Mouse (Mus musculus): ENCODE data around the gene Kcnh7. TPM values are rescaled to one million over a fixed set of nuclear protein-coding genes. Genes with fewer than 3 reads are reported as not detected.

Gene Kcnh7
- polyA plus RNA-seq, 1 experiment from 2014 or later: 10.1 TPM

- H3K36me3 ChIP-seq: no peaks in the 10 kb centered on the region
- no peak for ATAC-seq (ENCODE audit: low FRiP score)
- H3K9me3 ChIP-seq: no peaks in the 10 kb centered on the region
- H3K27ac ChIP-seq: no peak overlapping the region
- no peaks in the 10 kb centered on the region for H3K4me1 ChIP-seq (replicated peaks)
- no peak overlapping the region for H3K4me2 ChIP-seq
- no peaks in the 10 kb centered on the region for H3K27me3 ChIP-seq
- H3K9ac ChIP-seq: no peak overlapping the region
- no peak overlapping the region for H3K4me3 ChIP-seq
- WGBS: 87% methylated on average over 2 of the region's 2 CpGs
These were observed 93.6 kb downstream of the Kcnh7 start for GRCm38 (mm10) chr2:63090447-63090846.

- H3K9ac ChIP-seq: no peak overlapping the region
- H3K4me1 ChIP-seq (replicated peaks): no peaks in the 10 kb centered on the region
- H3K27ac ChIP-seq: no peak overlapping the region
- H3K36me3 ChIP-seq: no peaks in the 10 kb centered on the region
- ATAC-seq (ENCODE audit: low FRiP score): no peak
- H3K4me3 ChIP-seq: no peak overlapping the region
- 90% methylated on average over 2 of the region's 2 CpGs for WGBS
- no peaks in the 10 kb centered on the region for H3K27me3 ChIP-seq
- no peaks in the 10 kb centered on the region for H3K9me3 ChIP-seq
- H3K4me2 ChIP-seq: no peak overlapping the region
These were observed 125.7 kb downstream of the Kcnh7 start for GRCm38 (mm10) chr2:63058386-63058785.

DNA sequence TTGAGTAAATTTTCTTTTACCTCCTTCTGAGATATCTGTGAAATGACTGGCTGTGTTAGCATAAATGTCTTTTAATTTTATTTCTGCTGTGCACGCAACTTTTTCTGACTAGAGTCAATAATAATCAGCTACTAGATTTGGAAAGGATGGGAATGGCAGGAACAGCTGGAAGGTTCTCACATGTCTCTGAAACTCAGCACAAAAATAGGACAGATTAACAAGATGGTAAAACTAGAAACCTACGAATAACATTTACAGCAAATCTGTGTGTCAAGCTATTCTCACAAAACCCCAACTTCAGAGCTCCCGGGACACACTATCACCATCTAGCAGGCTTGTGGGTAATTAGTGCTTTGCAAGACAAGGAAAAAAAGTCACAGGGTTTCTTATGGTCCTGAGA is 134.2 kb downstream of the Kcnh7 start:
- Histone ChIP-seq H3K4me3 (no peak overlapping the region), H3K27me3 (no peaks in the 10 kb centered on the region), H3K9ac (no peak overlapping the region), H3K27ac (no peak overlapping the region), H3K4me2 (no peak overlapping the region), H3K36me3 (no peaks in the 10 kb centered on the region), H3K4me1 (replicated peaks) (no peaks in the 10 kb centered on the region), H3K9me3 (no peaks in the 10 kb centered on the region)
- ATAC-seq (ENCODE audit: low FRiP score): no peak
- WGBS: 87% methylated on average over 3 of the region's 3 CpGs

- 93% methylated on average over 3 of the region's 3 CpGs for WGBS
- no peak for ATAC-seq (ENCODE audit: low FRiP score)
- H3K9ac ChIP-seq: no peak overlapping the region
These were observed 144.4 kb downstream of the Kcnh7 start for GRCm38 (mm10) chr2:63039718-63040117.

GRCm38 (mm10) chr2:63014909-63015308 is 169.2 kb downstream of the Kcnh7 start:
- H3K27ac ChIP-seq: no peak overlapping the region
- H3K9ac ChIP-seq: no peak overlapping the region
- H3K4me1 ChIP-seq (replicated peaks): no peaks in the 10 kb centered on the region
- no peaks in the 10 kb centered on the region for H3K27me3 ChIP-seq
- no peak overlapping the region for H3K4me3 ChIP-seq
- ATAC-seq (ENCODE audit: low FRiP score): no peak
- no peaks in the 10 kb centered on the region for H3K36me3 ChIP-seq
- no peaks in the 10 kb centered on the region for H3K9me3 ChIP-seq
- H3K4me2 ChIP-seq: no peak overlapping the region

More at GRCm38 (mm10) chr2:63039718-63040117, 144.4 kb downstream of the Kcnh7 start:
- Histone ChIP-seq H3K4me1 (replicated peaks) (no peaks in the 10 kb centered on the region), H3K36me3 (no peaks in the 10 kb centered on the region), H3K9me3 (no peaks in the 10 kb centered on the region), H3K27me3 (no peaks in the 10 kb centered on the region), H3K4me3 (no peak overlapping the region), H3K4me2 (no peak overlapping the region), H3K27ac (no peak overlapping the region)

- Histone ChIP-seq H3K4me3 (no peak overlapping the region), H3K27me3 (no peaks in the 10 kb centered on the region), H3K9ac (no peak overlapping the region), H3K4me2 (no peak overlapping the region), H3K9me3 (no peaks in the 10 kb centered on the region), H3K36me3 (no peaks in the 10 kb centered on the region), H3K4me1 (replicated peaks) (no peaks in the 10 kb centered on the region), H3K27ac (no peak overlapping the region)
- no peak for ATAC-seq (ENCODE audit: low FRiP score)
- WGBS: 93% methylated on average over 4 of the region's 4 CpGs
These were observed 174.9 kb downstream of the Kcnh7 start for GRCm38 (mm10) chr2:63009141-63009540.

DNA sequence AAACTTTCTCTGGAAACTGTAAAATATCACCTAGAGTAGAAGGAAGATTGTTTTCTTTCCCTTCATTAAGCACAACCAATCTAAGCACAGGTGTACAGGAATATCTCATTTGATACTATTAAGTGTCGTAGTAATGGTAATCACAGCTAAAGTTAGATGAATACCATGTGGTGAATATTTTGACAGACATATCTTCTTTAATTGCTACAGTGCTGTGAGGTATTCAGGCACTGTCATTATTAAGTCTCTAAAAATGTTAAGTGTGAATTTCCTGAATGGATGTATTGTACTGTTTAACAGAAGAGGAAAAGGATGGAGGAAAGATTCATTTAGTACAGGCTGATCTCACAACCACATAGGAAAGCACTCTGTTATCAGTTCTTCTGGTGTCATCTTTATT is 181.3 kb downstream of the Kcnh7 start:
- no peaks in the 10 kb centered on the region for H3K9me3 ChIP-seq
- no peak overlapping the region for H3K4me2 ChIP-seq
- H3K27me3 ChIP-seq: no peaks in the 10 kb centered on the region
- no peak for ATAC-seq (ENCODE audit: low FRiP score)
- H3K36me3 ChIP-seq: no peaks in the 10 kb centered on the region
- no peak overlapping the region for H3K9ac ChIP-seq
- 87% methylated on average over 1 of the region's 1 CpGs for WGBS
- H3K4me3 ChIP-seq: no peak overlapping the region
- no peak overlapping the region for H3K27ac ChIP-seq
- H3K4me1 ChIP-seq (replicated peaks): peaks cover under 1% of the 10 kb centered on the region; the same call in 1 of the 2 replicates

GRCm38 (mm10) chr2:62997692-62998091 is 186.4 kb downstream of the Kcnh7 start:
- Histone ChIP-seq H3K27me3 (no peaks in the 10 kb centered on the region), H3K4me1 (replicated peaks) (peaks cover 3% of the 10 kb centered on the region; the same call in 1 of the 2 replicates), H3K9ac (no peak overlapping the region), H3K9me3 (no peaks in the 10 kb centered on the region), H3K36me3 (no peaks in the 10 kb centered on the region), H3K4me2 (no peak overlapping the region), H3K27ac (no peak overlapping the region), H3K4me3 (no peak overlapping the region)
- 0 out of 2 replicates have a peak, but pooled peaks have one; percentile 49 for ATAC-seq (ENCODE audit: low FRiP score)
- 78% methylated on average over 2 of the region's 2 CpGs for WGBS

GRCm38 (mm10) chr2:62988616-62989015 is 195.5 kb downstream of the Kcnh7 start:
- Histone ChIP-seq H3K4me3 (no peak overlapping the region), H3K36me3 (no peaks in the 10 kb centered on the region), H3K4me1 (replicated peaks) (no peaks in the 10 kb centered on the region), H3K27me3 (no peaks in the 10 kb centered on the region), H3K4me2 (no peak overlapping the region), H3K9me3 (no peaks in the 10 kb centered on the region), H3K9ac (no peak overlapping the region), H3K27ac (no peak overlapping the region)
- ATAC-seq (ENCODE audit: low FRiP score): no peak

- Histone ChIP-seq H3K4me2 (no peak overlapping the region), H3K9ac (no peak overlapping the region), H3K4me3 (no peak overlapping the region), H3K27me3 (no peaks in the 10 kb centered on the region), H3K4me1 (replicated peaks) (no peaks in the 10 kb centered on the region), H3K36me3 (no peaks in the 10 kb centered on the region), H3K27ac (no peak overlapping the region), H3K9me3 (no peaks in the 10 kb centered on the region)
- ATAC-seq (ENCODE audit: low FRiP score): no peak
- WGBS: 71% methylated on average over 2 of the region's 2 CpGs
These were observed 200.2 kb downstream of the Kcnh7 start for GRCm38 (mm10) chr2:62983936-62984335.

DNA sequence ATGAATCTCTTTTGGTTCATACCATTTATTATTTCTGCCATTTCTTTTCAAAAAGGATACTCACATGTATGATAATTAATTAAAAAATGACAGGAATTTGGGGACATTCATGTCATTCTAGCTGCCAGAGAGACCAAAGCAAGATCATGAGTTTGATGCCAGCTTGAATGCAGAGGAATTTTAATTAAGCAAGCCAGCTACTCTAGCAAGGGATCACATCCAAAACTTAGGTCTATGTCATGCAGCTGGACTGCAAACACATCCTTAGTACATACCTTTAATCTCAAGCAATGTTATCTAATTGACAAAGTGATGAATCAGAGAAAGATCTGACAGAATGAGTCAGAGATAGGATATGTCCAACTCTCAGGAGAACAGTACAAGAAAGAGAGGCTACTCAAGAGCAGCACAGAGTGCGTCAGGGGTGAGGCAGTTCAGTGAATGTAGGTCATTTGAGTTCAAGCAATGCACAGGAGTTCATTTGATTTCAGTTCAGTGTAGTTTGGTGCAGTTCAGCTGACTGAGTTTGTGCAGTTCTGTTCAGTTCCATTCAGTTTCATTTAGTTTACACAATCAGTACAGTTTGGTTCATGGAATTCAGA is 248.7 kb downstream of the Kcnh7 start:
- 78% methylated on average over 1 of the region's 1 CpGs for WGBS
- H3K27ac ChIP-seq: no peak overlapping the region
- no peaks in the 10 kb centered on the region for H3K4me1 ChIP-seq (replicated peaks)
- H3K36me3 ChIP-seq: no peaks in the 10 kb centered on the region
- H3K27me3 ChIP-seq: no peaks in the 10 kb centered on the region
- no peak for ATAC-seq (ENCODE audit: low FRiP score)
- no peaks in the 10 kb centered on the region for H3K9me3 ChIP-seq
- no peak overlapping the region for H3K4me3 ChIP-seq
- no peak overlapping the region for H3K9ac ChIP-seq
- no peak overlapping the region for H3K4me2 ChIP-seq

GRCm38 (mm10) chr2:62928494-62928893 is 255.6 kb downstream of the Kcnh7 start:
- Histone ChIP-seq H3K27ac (no peak overlapping the region), H3K4me2 (no peak overlapping the region), H3K27me3 (no peaks in the 10 kb centered on the region), H3K9ac (no peak overlapping the region), H3K4me3 (no peak overlapping the region), H3K36me3 (no peaks in the 10 kb centered on the region), H3K9me3 (no peaks in the 10 kb centered on the region), H3K4me1 (replicated peaks) (no peaks in the 10 kb centered on the region)
- 82% methylated on average over 3 of the region's 3 CpGs for WGBS
- ATAC-seq (ENCODE audit: low FRiP score): no peak

GRCm38 (mm10) chr2:62928065-62928464 is 256.0 kb downstream of the Kcnh7 start:
- H3K9ac ChIP-seq: no peak overlapping the region
- H3K4me1 ChIP-seq (replicated peaks): no peaks in the 10 kb centered on the region
- H3K4me3 ChIP-seq: no peak overlapping the region
- H3K9me3 ChIP-seq: no peaks in the 10 kb centered on the region
- no peaks in the 10 kb centered on the region for H3K27me3 ChIP-seq
- H3K27ac ChIP-seq: no peak overlapping the region
- H3K4me2 ChIP-seq: no peak overlapping the region
- ATAC-seq (ENCODE audit: low FRiP score): no peak
- no peaks in the 10 kb centered on the region for H3K36me3 ChIP-seq
- WGBS: 64% methylated on average over 3 of the region's 3 CpGs

Data from hindbrain, embryonic 13.5 days (tissue).